Mouse (Mus musculus): Measurements from ENCODE around the gene Ttbk2.

The Ttbk2 gene

DNA sequence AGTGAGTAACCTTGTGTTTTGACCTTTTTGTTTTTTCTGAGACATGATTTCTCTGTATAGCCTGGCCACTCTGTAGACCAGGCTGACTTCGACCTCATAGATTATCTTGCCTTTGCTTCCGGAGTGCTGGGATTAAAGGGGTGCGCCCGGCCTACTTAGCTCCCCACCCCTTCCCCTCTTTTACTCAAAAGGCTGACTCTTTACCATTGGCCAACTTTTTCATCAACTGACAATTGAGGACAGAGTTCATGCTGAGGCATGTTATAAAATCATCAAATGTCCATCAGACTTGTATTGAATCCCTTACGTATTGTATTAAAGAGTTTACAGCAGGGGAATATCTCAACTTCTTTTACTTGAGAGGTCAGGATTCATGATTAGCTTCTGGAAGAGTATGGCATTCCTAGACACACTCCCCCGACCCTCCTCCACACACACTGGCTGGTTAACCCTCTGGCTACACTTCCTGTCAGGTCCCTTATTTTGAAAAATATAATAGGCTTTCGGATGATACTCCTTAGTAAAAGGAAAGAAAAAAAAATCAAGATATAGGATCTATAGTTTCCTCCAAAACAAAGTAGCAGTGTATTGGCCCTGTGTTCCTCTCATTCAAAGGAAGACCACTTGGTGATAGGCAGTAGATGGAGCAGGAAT lies 118.4 kb downstream of the Ttbk2 start:
- DNase-seq, result no peak

DNA sequence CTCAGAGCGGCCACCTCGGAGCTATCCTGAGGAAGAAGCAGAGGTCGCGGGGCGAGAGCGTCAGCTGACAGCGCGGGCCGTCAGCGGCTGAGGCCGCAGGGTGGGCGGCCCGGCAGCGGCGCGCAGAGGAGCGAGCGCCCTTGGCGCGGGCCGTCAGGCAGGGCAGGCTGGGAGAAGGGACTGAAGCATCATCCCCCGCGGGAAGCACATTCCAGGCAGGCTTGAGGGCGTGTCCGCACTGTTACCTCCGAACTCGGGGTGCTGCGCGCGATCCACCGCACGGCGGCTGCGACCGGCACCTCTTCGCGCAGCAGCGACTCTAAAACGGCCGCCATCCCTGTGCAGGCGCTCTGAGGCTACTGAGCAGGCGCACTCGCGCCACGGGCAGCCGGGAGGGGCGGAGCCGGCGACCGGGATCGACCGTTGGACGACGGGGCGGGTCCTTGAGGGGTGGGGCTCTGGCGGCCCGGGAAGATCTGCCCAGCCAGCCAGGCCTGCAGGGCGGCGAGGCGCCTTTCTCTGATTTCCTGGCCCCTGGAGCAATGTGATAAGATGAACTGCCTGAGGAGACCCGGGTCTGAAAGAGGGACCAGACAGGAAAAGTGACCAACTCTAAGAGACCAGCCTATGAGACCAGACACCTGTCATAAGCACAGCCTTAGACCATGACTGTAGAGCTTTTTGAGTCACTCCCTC lies 119.1 kb downstream of the Ttbk2 start:
- DNase-seq, result peak; percentile 89

DNA sequence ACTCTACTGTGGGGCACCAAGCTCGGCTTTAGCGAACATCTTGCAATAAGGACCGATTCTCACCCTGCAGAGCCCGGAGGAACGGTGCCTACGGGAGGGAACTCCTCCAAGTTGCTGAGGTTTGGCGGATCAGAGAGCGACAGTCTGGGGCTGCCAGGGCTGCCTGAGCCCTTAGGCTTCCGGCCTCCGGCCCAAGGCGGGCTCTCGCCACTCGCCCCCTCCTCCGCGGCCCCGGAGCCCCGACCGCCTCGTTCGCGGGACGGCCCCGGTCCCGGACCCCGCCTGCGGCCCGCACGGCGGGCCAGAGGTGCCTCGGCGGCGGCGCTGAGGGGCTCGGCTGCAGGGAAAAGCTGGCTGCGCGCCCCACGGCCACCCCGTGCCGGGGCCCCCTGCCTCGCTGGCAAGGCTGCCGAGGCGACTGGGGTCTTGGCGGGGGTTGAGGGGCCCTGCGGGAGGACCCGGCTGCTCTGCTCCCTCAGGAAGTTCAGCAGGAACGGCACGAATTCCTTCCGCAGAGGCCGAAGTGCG lies 119.7 kb downstream of the Ttbk2 start:
- DNase-seq, result no peak

DNA sequence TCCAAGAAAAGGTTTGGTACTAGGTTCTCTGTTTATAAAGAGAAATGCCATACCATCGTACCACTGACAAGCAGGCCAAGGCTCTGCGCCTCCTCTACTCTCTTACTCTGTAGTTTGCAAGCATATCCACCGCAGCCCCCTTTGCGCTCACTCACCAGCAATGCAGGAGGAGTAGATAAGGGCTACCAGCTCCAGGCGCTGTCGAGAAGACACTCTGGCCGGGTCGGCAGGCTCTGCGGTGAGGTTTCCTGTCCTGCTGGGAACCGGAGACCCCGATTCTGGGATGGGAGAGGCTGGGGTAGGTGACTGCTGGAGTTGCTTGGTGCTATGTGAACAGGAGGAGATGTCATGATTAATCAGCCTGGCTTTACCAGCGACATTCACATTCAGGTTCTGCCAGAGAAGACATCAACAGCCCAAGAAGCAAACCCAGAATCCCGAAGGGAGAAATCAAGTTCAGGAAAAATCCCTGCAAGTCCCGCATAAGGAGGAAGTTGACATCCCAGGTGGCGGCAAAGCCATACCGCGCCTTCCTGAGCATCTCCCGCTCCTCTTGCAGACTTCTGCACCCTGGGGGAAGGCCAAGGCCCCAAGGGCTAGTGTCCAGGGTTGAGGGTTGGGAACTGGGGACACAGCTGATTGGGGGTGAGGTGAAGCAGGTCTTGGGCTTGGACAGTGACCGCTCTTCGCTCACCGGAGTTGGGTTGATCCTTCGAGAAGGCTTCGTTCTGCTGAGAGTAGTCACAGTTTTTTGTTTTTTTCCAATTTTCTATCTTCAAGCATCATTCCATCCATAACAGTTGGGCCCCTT lies 120.4 kb downstream of the Ttbk2 start:
- peak; percentile 23 for DNase-seq

DNA sequence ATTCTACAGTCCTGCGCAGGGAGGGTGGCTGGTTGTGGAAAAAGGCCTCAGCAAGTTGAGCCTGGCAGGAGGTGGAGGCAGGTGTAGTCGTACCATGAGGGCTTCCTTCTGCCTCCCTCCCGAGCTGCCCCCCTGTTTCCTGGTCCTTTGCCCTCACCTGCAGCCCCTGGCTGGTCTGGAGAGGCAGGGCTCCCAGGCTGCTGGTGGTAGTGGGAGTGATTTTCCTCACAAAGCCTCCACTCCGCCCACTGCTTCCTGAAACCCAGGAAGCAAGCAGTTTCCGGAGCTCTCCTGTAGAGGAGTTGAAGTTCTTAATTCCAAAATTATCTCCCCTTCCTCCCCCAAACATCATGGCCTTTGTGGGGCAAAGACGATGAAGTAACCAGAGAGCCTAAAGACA lies 126.2 kb downstream of the Ttbk2 start:
- DNase-seq, result no peak

DNA sequence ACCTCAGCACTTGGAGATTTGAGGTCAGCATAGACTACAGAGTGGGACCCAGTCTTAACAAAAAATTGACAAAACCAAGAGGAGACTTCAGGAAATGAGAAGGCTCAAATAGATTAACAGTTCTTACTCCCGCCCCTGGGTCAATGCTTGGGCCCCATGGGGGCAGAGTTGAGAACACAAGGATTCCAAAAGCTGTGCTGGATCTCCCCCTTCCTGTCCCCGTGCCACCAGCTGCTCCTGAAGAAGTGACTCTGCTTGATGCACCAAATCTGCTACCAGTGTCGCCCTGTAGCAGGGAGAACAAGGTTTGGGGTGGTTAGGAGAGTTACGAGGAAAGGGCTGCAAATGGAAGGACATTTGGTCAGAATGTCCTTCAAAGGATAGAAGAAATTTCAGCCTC lies 126.8 kb downstream of the Ttbk2 start:
- no peak for DNase-seq

DNA sequence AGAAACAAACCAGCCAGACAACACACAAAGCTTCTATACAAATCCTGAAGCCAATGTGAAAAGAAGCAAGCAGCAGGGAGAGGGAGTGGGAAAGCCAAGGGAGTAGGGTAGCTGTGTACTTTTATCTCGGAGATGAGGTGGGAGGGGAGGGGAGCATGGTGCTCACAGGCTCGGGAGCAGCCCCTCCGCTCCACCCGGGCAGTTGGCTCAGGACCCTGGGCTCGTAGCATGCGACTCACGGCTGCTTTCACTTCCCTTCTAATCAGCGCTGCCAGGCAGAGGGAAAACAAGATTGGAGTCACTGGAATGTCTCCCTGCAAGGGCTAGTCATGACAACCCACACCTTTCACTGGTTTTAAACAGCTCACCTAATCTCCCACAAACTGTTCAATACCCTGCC lies 127.9 kb downstream of the Ttbk2 start:
- no peak for DNase-seq

DNA sequence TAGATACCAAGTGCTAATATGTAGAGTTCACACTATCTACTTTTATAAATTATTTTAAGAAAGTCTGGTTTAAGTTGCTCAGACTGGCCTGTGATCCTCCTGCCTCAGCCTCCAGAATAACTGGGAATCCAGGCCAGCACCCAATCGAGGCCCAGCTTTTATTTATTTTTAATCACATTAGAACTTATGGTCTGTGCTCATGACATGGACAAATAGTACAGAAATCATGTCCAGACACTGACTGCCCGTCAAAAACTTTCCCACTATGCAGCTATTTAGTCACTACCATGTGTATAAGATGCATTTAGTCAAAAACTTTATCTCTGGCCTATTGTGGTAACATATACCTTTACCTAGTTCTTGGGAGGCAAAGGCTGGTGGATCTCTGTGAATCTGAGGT lies 128.5 kb downstream of the Ttbk2 start:
- DNase-seq, result no peak

DNA sequence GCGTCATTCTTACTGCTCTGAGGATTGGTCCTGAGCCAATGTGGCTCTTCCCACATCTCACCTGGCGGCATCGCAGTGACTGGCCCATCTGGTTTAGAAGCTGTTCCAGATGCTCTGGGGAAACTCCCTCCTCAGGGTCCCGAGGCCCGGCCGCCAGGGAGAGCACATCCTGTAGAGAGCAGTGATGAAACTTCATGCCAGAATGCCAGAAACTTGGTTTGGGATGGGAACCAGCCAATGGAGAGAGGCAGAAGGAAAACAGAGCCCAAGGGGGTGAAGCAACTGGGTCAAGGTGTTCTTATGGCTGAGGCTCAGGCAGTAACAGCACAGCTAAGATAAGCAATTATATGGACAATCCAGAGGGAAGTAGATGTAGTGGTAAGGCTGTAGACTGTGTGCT lies 129.6 kb downstream of the Ttbk2 start:
- no peak for DNase-seq

DNA sequence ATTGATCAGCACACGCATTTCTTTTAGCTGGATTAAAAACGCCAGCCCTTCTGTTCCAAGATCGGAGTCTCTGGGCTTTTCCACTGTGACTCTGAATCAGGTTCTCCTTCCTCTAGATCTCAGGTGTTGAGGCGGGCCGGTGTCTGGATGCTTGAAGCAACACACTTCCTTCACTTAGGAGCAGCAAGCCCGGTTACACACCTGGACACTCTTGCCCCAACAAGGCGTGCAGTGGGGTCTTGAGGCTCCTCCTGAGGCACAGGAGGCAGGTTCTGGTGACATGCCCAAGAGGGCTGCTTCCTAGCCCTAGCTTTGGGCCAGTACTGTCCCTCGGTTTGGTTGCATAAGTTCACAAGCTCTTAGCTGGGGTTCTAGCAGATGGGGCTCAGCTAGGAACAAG lies 131.9 kb downstream of the Ttbk2 start:
- no peak for DNase-seq

DNA sequence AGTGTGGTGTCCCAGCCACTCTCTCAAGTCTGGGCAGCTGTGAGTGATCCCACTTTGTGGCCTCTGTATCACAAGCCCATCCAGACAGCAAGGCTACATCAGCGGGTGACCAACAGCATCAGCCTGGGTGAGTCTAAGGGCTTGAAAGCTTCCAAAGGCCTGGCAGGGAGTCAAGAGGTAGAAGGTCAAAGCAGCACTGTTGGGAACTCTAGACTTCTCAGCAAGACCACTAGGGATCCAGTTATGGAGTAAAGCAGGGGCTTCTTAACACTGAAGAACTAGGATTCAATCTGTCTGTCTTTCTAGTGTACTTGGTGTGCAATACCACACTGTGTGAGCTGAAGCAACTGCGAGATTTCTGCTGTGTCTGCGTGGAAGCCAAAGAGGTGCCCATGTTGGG lies 137.0 kb downstream of the Ttbk2 start:
- no peak for DNase-seq

DNA sequence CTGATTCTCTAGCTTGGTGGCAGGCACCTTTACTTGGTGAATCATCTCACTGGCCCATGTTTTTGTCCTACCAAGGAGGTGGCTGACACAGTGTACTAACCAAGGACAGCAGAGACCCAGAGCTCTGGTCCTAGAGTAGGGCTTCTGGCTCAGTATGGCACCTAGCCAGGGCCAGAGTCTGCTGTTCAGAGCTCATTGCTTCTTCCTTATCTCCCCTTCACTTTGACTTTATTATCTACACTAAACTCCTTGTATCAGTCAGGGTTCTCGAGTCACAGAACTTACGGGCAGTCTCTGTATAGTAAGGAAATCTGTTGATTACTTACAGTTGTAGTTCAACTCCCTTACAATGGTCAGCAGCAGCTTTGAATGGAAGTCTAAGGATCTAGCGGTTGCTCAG lies 139.5 kb downstream of the Ttbk2 start:
- DNase-seq, result no peak

DNA sequence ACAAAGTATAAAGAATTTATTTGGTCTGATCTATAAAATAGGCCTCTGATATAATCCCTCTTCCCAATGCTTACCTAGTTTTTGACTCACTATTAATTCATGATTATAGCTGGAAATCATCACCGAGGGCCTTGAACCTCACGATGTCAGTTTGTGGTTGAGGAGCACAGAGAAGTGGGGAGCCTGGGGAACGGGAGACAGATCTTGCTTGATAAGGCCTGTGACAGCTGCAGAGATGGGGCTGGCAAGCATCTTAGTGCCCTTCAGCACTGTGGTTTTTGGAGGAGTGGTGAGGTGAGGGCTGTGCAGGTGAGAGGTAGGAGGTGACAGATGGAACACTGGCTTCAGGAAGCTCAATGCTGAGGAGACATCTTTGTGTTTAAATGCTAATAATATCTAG lies 140.2 kb downstream of the Ttbk2 start:
- no peak for DNase-seq

DNA sequence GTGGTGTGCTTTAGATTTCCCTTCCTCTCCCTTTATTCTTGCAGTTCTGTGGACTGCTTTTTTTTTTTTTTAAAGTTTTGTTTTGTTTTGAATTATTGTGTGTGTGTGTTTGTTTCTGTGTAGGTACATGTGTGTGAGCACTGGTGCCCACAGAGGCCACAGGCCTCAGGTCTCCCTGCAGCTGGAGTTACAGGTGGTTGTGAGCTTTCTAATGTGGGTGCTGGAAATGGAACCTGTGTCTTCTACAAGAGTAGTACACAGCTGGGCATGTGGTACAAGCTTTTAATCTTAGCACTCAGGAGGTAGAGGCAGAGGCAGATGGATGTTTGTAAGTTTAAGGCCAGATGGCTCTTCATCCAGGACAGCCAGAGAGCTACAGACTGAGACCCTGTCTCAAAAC lies 143.4 kb downstream of the Ttbk2 start:
- DNase-seq, result no peak

DNA sequence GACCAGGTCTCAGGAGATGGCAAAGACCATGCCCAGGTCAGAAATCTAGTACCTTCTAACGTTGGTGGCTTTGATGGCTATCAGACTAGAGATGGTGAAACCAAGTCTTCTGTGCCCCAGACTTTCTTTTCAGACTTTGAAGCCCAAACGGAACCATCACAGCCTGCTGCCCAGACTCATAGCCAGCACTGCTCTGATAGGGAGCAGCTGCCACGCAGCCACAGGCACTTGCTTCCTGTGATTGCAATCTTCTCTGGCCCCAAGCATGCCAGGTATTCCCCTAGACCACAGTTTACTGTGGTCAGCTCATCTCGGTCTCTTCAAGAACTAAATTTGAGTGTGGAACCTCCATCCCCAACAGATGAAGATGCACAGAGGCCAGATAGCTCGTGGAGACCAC lies 147.7 kb downstream of the Ttbk2 start:
- DNase-seq, result no peak

DNA sequence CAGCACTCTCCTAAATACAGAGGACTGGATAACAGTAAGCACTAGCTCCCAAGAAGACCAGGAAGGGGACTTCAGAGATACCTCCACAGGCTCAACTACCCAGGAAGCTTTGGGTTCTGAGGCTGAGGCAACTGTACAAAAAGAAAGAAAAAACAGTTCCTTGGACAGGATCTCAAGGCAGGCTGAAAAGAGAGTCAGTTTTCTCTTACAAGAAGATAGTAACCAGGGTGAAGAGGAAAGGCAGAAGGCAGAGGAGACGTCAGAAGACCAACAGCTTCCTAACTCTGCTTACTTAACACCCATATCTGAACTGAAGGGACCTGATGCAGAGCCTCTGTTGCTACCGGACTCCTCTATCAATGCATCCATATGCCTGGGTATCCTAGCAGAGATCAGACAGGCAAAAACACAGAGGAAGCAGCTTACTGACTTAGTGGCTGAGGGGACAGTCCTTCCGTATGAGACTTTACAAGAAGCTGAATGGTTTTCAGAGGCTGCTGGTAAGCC lies 150.0 kb downstream of the Ttbk2 start:
- no peak for DNase-seq

DNA sequence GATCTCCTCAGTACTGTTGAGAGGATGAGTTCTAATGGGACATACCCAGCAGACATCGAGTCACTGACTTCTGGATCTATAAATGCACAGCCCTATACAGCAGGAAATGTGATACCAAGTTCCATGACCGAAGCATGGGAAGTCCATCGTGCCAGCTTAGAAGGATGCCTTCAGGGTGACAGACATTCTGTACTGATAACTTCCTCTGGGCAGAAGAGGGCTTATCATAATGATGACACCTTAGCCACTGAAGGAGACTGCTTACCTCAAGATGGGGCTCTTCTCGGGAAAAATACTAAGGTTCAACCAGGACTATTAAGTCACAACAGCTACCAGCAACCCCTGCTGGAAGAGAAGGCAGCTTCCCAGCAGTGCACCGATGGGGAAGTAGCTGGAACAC lies 152.6 kb downstream of the Ttbk2 start:
- DNase-seq, result no peak

All from right cerebral cortex, postnatal 25 days (tissue).